Mouse (Mus musculus) hindbrain, embryonic 12.5 days (tissue): ENCODE measurements around the gene Ankrd53. TPM values are rescaled to one million over a fixed set of nuclear protein-coding genes. Genes with fewer than 3 reads are reported as not detected.
A peak's percentile ranks its signal among the peaks of the same experiment; 100 is the strongest.
"Not testable (repeated sequence)": the region's sequence is repeated elsewhere in the genome, so short reads cannot be mapped to it uniquely, and the experiment has no call there.

ENCODE experiments used
- ATAC-seq: fragments of 200-750 bp; cut with Nextera tagmentation; 2 replicates; pipeline ENCODE4 v1.8.0; 2017; ENCODE audit warnings: moderate TSS enrichment; ENCODE audit not compliant: low FRiP score
- H3K27ac ChIP-seq: fragments of 300-500 bp; sonication (generic); 2 replicates; pipeline ENCODE4 v1.5.1; 2016; ENCODE audit warnings: mild to moderate bottlenecking
- H3K27me3 ChIP-seq: fragments of 300-500 bp; sonication (generic); 2 replicates; pipeline ENCODE4 v1.6.1; 2016; ENCODE audit warnings: mild to moderate bottlenecking
- H3K36me3 ChIP-seq: fragments of 300-500 bp; sonication (generic); 2 replicates; pipeline ENCODE4 v1.6.1; 2016; ENCODE audit warnings: mild to moderate bottlenecking
- H3K4me1 ChIP-seq: fragments of 300-500 bp; sonication (generic); 2 replicates; pipeline ENCODE4 v1.6.1; 2016
- H3K4me2 ChIP-seq: fragments of 300-500 bp; sonication (generic); replicated peaks from 2 replicates; pipeline ENCODE4 v1.6.1; 2016; ENCODE audit warnings: mild to moderate bottlenecking
- H3K4me3 ChIP-seq: fragments of 300-500 bp; sonication (generic); 2 replicates; pipeline ENCODE4 v1.5.1; 2016; ENCODE audit warnings: mild to moderate bottlenecking
- H3K9ac ChIP-seq: fragments of 300-500 bp; sonication (generic); 2 replicates; pipeline ENCODE4 v1.6.1; 2016; ENCODE audit warnings: mild to moderate bottlenecking, moderate library complexity
- H3K9me3 ChIP-seq: fragments of 300-500 bp; sonication (generic); replicated peaks from 2 replicates; pipeline ENCODE4 v1.6.1; 2016; ENCODE audit warnings: mild to moderate bottlenecking
- WGBS: fragments of 180-500 bp; shearing (Covaris S2); methylation state at CpG from one replicate; pipeline ENCODE4 v1.1.7; 2016; 5-methylcytosine and 5-hydroxymethylcytosine counted together
- polyA plus RNA-seq: library from polyadenylated mRNA; unstranded; fragments of >200 nt; fragmentation: Nextera tagmentation; extraction: Ambion mirVana; gene quantifications from 2 replicates; pipeline ENCODE4 v1.2.1, GENCODE M21; 2016

The Ankrd53 gene
- polyA plus RNA-seq, 1 experiment from 2014 or later = not detected

DNA sequence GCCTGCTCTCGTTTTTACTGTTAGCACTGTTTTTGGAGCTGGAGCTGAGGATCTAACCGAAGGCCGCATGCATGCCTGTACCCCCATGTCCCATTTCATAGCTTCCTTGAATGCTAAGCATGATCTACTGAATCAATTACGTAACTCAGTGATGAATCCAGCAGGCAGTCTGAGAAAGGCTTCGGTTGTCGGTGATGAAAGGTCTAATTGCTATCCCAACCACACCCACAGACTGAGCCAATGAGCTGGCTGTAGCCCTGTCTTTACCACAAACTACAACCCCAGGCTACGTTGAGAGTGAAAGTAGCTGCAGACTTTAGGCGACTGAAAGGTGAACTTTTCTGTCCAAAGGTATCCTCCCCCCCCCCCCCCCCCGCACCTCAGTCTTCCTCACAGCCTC lies 11.7 kb downstream of the Ankrd53 start:
- Histone ChIP-seq H3K27ac (no peak overlapping the region), H3K9me3 (no peaks in the 10 kb centered on the region), H3K27me3 (no peaks in the 10 kb centered on the region; the same call in 1 of the 2 replicates), H3K9ac (0 out of 2 replicates have a peak overlapping the region, but pooled peaks have one; percentile 89), H3K36me3 (peaks cover 29% of the 10 kb centered on the region), H3K4me3 (peak overlapping the region; percentile 74), H3K4me1 (peaks cover 12% of the 10 kb centered on the region), H3K4me2 (peak overlapping the region; percentile 78)
- 72% methylated on average over 9 of the region's 9 CpGs for WGBS
- no peak for ATAC-seq

DNA sequence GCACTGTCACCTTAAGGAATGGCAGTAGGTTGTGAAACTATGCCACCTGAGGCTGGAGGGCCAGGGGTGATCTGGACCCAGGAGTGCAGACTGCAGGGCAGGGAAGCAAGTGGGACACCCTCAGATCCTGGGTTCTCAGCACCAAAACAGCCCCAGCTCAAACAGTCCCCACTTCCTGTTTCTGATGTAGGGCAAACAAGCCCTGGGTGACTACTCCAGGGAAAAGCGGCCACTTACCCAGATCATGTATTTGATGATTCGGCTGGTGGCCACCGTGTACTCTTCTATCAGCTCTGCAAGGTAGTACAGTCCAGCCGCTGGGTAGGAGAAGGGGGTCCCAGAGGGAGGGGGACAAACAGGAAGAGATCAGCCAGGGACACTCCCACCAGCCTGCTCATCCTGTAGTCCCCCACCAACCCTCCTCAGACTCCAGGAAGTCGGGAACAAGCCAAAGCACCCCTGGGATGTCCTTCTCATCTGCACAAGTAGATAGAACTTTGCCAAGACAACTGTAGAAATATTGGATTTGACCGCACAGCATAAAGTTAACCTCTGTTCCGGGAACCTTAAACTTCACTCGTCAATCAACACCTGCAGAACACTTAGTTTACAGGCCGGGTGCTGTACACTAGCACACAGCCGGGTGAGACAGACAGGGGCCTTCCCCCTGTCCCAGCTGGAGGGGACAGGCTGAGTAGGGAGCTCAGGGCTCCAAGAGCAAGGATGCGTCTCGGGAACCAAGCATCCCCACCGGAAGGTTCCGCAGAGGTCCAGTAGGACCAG lies 12.5 kb downstream of the Ankrd53 start:
- H3K4me2 ChIP-seq = peak overlapping the region; percentile 78
- H3K9me3 ChIP-seq = no peaks in the 10 kb centered on the region
- peak overlapping the region; percentile 64 for H3K27ac ChIP-seq
- peak overlapping the region; percentile 89 for H3K9ac ChIP-seq
- peaks cover 22% of the 10 kb centered on the region for H3K36me3 ChIP-seq
- H3K4me1 ChIP-seq = peaks cover 12% of the 10 kb centered on the region
- peak; percentile 23 for ATAC-seq
- H3K27me3 ChIP-seq = no peaks in the 10 kb centered on the region; the same call in 1 of the 2 replicates
- WGBS = 2% methylated on average over 14 of the region's 14 CpGs
- peak overlapping the region; percentile 74 for H3K4me3 ChIP-seq

DNA sequence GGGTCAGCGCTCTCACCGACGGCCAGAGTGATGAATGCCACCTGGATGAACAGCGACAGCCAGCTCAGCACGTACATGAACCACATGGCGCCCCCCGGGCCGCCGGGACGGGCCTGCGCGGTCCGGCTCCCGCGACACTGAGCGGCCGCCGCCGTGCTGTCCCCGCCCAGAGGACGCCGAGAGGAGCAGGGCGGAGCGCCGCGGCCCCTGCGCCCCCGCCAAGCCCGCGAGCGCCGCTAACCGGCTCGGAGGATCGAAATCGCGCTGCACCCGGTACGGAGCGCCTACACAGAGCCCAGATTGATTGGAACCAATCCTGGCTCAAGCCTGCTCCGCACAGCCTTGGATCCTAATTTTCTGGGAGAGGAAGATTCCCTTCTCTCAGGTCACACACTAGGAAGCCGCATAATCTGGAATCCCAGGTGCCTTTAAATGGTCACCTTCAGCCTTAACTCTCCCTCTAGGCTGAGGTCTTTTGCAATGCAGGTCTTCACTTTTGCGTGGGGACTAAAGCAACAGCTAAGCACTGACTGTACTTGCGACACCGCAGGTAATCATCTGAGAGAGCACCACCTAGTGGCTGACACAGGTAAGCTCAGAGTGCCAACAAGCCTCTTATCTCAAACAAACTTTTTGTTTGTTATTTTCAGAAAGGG lies 13.3 kb downstream of the Ankrd53 start, which contains the start of gene Tex261:
Gene Tex261, minus strand, starts transcription at position 176 of the 656 bp plus-strand sequence.
- Histone ChIP-seq H3K36me3 (peaks cover 20% of the 10 kb centered on the region), H3K27me3 (no peaks in the 10 kb centered on the region; the same call in 1 of the 2 replicates), H3K4me1 (peaks cover 12% of the 10 kb centered on the region), H3K9me3 (no peaks in the 10 kb centered on the region), H3K4me2 (peak within 1 kb of the TSS; percentile 78), H3K27ac (peak within 1 kb of the TSS; percentile 64), H3K9ac (peak within 1 kb of the TSS; percentile 89), H3K4me3 (peak within 1 kb of the TSS; percentile 74)
- under 1% methylated on average over 45 of the region's 45 CpGs for WGBS
- ATAC-seq = peak; percentile 93

DNA sequence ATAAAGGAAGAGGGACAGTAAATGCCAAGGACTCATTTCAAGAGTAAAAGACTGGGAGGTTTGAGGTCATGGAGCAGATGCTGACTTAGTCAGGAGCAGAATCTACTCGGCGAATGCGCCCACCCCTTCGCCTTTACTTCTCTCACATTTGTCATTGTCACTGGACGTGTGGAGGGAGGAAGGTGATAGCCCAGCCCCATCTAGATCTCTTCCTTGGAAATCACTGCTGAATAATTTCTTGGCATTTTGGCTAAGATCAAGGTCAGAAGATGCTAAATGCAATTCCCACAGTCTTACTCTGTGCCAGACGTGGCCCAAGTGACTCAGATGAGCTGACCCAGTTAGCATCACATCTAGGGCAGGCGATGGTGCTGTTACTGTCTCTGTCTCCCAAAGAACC lies 15.9 kb downstream of the Ankrd53 start:
- ATAC-seq = no peak
- H3K9me3 ChIP-seq = no peaks in the 10 kb centered on the region
- H3K9ac ChIP-seq = no peak overlapping the region
- H3K4me1 ChIP-seq = peaks cover 12% of the 10 kb centered on the region
- H3K27me3 ChIP-seq = no peaks in the 10 kb centered on the region; the same call in 1 of the 2 replicates
- no peak overlapping the region for H3K4me3 ChIP-seq
- no peak overlapping the region for H3K27ac ChIP-seq
- H3K36me3 ChIP-seq = no peaks in the 10 kb centered on the region
- 78% methylated on average over 7 of the region's 7 CpGs for WGBS
- no peak overlapping the region for H3K4me2 ChIP-seq

DNA sequence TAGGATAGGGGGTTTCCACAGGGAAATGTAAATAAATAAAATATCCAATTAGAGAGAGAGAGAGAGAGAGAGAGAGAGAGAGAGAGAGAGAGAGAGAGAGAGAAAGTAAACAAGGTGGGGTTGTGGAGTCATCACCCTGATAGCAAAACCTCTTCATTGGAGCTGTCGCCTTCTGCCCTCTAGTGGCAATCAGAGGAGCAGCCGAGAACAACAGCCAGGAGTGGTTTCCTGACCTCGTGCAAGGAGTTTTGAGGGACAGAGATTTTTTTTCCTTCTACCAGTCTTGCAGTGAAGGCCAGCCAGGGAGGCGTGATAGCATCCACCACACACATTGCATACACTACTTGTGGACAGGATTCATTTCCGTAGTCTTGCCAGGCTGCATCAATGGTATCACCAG lies 16.6 kb downstream of the Ankrd53 start:
- Histone ChIP-seq H3K9me3 (no peaks in the 10 kb centered on the region), H3K36me3 (no peaks in the 10 kb centered on the region), H3K4me2 (no peak overlapping the region), H3K27me3 (no peaks in the 10 kb centered on the region; the same call in 1 of the 2 replicates), H3K9ac (no peak overlapping the region), H3K4me1 (peaks cover 11% of the 10 kb centered on the region), H3K27ac (no peak overlapping the region), H3K4me3 (no peak overlapping the region)
- ATAC-seq = no peak
- WGBS = 7% methylated on average over 5 of the region's 5 CpGs

DNA sequence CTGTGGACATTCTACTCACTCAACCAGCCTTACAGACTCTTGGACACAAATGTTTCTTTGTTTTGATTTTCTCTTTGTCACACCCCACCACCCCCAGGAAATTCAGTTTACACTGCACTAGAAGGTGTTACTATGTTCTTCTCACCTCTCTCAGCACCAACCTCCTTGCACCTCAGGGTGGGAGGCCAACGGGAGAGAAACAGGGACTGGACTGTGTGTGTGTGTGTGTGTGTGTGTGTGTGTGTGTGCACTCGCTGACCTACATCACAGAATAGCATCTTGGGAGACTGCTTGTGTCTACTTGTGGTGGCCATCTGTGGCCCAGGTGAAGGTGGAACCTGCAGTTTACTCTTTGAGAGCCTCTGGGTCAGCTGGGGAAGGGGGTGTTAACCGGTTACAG lies 24.0 kb downstream of the Ankrd53 start:
- H3K27ac ChIP-seq = no peak overlapping the region
- no peaks in the 10 kb centered on the region for H3K27me3 ChIP-seq
- no peak overlapping the region for H3K9ac ChIP-seq
- H3K9me3 ChIP-seq = no peaks in the 10 kb centered on the region
- H3K36me3 ChIP-seq = no peaks in the 10 kb centered on the region
- no peak overlapping the region for H3K4me3 ChIP-seq
- no peaks in the 10 kb centered on the region for H3K4me1 ChIP-seq
- no peak for ATAC-seq
- no peak overlapping the region for H3K4me2 ChIP-seq
- WGBS = 81% methylated on average over 3 of the region's 3 CpGs

DNA sequence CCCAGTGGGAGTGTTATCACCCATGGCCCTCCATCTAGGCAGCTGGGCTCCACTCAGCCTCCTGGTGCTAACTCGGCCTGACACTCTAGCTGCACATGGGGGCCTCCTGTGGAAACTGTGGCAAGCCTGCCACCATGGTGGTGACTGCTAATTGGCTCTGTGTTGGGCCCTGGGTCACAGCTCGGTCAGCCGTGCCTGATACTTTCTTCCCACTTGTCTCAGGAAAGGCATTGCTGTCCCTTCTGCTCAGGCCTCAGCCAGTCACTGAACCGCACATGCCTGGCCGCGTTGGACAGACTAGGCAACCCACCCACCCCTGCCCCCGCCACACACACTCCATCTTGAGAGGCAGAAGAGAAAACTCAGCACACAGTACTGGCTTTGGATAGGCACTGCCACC lies 26.1 kb downstream of the Ankrd53 start:
- no peaks in the 10 kb centered on the region for H3K36me3 ChIP-seq
- no peak overlapping the region for H3K4me2 ChIP-seq
- H3K27me3 ChIP-seq = no peaks in the 10 kb centered on the region
- H3K4me1 ChIP-seq = no peaks in the 10 kb centered on the region
- no peak overlapping the region for H3K27ac ChIP-seq
- ATAC-seq = no peak
- no peak overlapping the region for H3K9ac ChIP-seq
- no peaks in the 10 kb centered on the region for H3K9me3 ChIP-seq
- H3K4me3 ChIP-seq = no peak overlapping the region
- WGBS = 32% methylated on average over 7 of the region's 7 CpGs

DNA sequence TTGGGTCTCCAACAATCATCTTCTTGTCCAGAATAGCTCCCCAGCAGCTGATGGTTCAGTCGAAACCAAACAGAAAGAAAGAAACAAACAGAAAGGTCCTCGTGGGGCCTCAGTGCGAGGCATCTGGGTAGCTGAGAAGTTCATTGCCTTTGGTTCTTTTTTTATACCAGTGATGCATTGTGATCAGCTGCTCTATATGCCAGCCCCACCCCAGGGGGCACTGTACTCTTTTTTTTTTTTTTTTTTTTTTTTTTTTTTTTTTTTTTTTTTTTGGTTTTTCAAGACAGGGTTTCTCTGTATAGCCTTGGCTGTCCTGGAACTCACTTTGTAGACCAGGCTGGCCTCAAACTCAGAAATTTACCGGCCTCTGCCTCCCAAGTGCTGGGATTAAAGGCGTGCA lies 28.1 kb downstream of the Ankrd53 start:
- not testable (repeated sequence) for H3K27me3 ChIP-seq

DNA sequence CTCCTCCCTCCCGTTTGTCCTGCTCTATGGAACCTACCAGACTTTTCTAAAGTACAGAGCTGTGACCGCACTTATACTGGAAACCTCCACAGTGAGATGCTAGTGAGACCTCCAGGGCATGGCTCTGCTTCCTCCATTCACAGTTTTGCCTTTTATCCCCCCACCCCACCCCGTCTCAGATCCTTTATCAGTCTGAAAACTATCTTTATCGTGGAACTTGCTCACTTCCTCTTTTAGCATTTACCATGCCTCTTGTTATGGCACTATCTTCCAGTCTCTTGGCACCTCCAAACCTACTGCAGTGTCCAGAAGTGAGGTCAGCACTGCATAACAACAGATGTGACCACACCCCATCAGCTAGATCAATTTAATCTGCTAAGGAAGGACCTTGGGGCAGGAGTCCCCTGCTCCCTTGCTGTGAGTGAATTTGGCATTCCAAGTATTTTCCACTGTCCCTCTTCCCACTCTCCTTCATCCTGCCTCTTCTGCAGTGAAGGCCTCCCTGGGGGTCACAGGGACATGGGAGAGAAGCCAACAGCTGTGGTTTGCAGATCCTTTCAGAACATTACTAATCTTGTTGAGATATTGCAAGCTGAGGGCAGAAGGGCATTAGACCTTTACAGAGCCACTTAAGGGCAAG lies 28.9 kb downstream of the Ankrd53 start:
- Histone ChIP-seq H3K9ac (no peak overlapping the region), H3K4me3 (no peak overlapping the region), H3K27me3 (no peaks in the 10 kb centered on the region), H3K4me2 (no peak overlapping the region), H3K4me1 (peaks cover 6% of the 10 kb centered on the region), H3K27ac (no peak overlapping the region), H3K9me3 (no peaks in the 10 kb centered on the region), H3K36me3 (no peaks in the 10 kb centered on the region)
- WGBS = 82% methylated on average over 4 of the region's 4 CpGs
- ATAC-seq = no peak

More for the DNA sequence above, 28.1 kb downstream of the Ankrd53 start:
- ATAC-seq, H3K4me3 ChIP-seq, H3K36me3 ChIP-seq, H3K9ac ChIP-seq, H3K27ac ChIP-seq, H3K4me1 ChIP-seq, H3K4me2 ChIP-seq, H3K9me3 ChIP-seq: not testable (repeated sequence)
- WGBS = 90% methylated on average over 5 of the region's 5 CpGs

DNA sequence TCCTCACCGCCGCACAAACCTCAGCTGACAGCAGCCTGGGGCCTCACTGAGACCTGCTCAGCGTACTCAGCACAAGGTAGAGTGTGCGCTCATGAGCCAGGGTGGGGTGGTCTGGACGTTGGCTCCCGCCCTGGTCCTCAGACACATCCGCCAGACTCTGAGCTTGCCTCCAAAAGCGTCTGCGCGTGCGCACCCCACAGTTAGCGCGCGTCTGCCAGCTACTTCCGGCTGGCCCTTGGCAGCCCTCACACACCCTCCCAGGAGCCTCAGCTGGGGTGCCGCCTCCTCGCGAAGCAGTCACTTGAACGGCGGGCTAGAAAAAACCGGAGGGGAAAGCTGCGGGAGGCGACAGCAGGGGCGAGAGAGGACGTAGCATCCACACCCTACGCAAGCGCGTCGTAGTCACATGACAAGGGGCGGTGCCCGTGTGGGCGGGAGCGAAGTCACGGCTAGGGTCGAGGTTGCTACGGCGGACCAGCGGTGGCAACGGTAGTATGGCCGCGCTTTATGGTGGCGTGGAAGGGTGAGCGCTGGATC lies 32.4 kb downstream of the Ankrd53 start, which contains the start of gene Nagk:
Gene Nagk, plus strand, starts transcription at position 223 of the 537 bp plus-strand sequence.
- Histone ChIP-seq H3K27ac (peak within 1 kb of the TSS; percentile 96), H3K4me3 (peak within 1 kb of the TSS; percentile 62), H3K27me3 (no peaks in the 10 kb centered on the region), H3K4me2 (peak within 1 kb of the TSS; percentile 89), H3K4me1 (peaks cover 6% of the 10 kb centered on the region), H3K36me3 (peaks cover 5% of the 10 kb centered on the region; the same call in 1 of the 2 replicates), H3K9me3 (no peaks in the 10 kb centered on the region), H3K9ac (peak within 1 kb of the TSS; percentile 78)
- under 1% methylated on average over 43 of the region's 43 CpGs for WGBS
- peak; percentile 96 for ATAC-seq

DNA sequence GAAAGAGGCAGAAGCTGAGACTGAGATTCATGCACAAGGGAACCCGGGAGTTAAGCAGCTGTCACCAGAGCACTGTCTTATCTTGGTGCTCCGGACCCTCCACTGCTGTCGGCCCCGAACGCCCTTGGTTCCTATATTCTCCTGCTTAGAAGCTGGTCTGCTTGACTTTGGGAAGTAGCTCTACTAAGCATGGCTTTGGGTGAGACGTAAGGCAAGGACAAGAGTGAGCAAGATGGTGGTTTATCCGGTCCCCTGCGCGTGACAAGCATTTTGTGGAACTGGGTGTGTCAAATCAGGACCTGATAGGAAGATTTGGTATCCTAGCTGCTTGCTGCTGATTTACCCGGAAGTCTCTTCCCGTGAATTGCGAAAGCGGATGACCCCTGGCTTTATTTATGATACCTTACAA lies 33.1 kb downstream of the Ankrd53 start:
- Histone ChIP-seq H3K4me1 (peaks cover 6% of the 10 kb centered on the region), H3K9me3 (no peaks in the 10 kb centered on the region), H3K36me3 (peaks cover 8% of the 10 kb centered on the region), H3K27me3 (no peaks in the 10 kb centered on the region), H3K4me2 (peak overlapping the region; percentile 89), H3K9ac (peak overlapping the region; percentile 78), H3K27ac (peak overlapping the region; percentile 96), H3K4me3 (peak overlapping the region; percentile 62)
- WGBS = 12% methylated on average over 13 of the region's 13 CpGs
- ATAC-seq = peak; percentile 38; the same call in 1 of the 2 replicates

DNA sequence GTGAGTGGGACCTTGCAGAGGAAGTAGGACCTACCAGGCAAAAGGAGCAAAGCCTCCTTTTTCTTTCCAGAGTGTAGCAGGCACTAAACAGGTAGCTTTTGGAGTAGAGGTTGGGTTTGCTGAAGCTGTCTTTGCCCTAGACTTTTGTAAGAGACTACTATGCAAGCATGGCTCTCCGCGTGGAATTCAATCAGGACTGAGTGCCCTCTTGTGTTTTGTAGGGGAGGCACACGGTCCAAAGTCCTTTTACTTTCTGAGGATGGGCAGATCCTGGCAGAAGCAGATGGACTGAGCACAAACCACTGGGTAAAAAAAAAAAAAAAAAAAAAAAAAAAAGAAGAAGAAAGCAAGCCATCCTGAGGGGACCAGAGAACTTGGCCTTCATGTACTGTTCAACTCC lies 34.2 kb downstream of the Ankrd53 start:
- H3K4me2 ChIP-seq = 0 out of 2 replicates have a peak overlapping the region, but pooled peaks have one; percentile 5
- 58% methylated on average over 3 of the region's 3 CpGs for WGBS
- H3K4me3 ChIP-seq = no peak overlapping the region
- H3K4me1 ChIP-seq = peaks cover 6% of the 10 kb centered on the region
- peaks cover 20% of the 10 kb centered on the region for H3K36me3 ChIP-seq
- H3K9me3 ChIP-seq = no peaks in the 10 kb centered on the region
- no peak overlapping the region for H3K9ac ChIP-seq
- H3K27me3 ChIP-seq = no peaks in the 10 kb centered on the region
- no peak overlapping the region for H3K27ac ChIP-seq
- ATAC-seq = no peak
